Mouse (Mus musculus): Measurements from ENCODE around the gene Zbtb16. TPM values are rescaled to one million over a fixed set of nuclear protein-coding genes. Genes with fewer than 3 reads are reported as not detected.

Gene Zbtb16
- polyA plus RNA-seq, 1 experiment from 2014 or later, result 3.1 TPM

DNA sequence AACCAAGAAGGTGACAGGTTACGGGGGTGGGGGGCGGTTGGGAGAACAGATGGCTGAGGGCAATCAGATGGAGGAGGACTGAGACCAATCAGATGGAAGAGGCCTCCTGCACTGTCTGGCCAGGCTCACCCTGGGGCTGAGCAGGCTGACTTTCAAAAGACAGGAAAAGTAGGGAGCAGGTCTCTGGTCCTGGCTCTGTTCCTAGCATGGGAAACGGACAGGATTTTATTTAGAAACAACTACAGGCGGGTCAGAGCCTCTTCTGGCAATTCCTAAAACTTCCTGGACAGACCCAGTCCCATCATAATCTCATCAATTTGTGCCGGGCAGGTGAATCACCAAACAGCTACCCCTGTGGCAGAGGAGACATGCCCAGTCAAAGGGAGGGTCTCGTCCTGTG is 102.9 kb downstream of the Zbtb16 start:
- no peak for DNase-seq (ENCODE audit: low spot score)
- Histone ChIP-seq H3K4me1 (peaks cover 49% of the 10 kb centered on the region), H3K27me3 (ENCODE audit: insufficient read depth, poor library complexity, severe bottlenecking) (0 out of 2 replicates have a peak, but pooled peaks cover 4% of the 10 kb centered on the region), H3K4me3 (no peak overlapping the region), H3K9me3 (no peaks in the 10 kb centered on the region), H3K27ac (no peak overlapping the region), H3K36me3 (no peaks in the 10 kb centered on the region)
- WGBS, result 73% methylated on average over 6 of the region's 6 CpGs

DNA sequence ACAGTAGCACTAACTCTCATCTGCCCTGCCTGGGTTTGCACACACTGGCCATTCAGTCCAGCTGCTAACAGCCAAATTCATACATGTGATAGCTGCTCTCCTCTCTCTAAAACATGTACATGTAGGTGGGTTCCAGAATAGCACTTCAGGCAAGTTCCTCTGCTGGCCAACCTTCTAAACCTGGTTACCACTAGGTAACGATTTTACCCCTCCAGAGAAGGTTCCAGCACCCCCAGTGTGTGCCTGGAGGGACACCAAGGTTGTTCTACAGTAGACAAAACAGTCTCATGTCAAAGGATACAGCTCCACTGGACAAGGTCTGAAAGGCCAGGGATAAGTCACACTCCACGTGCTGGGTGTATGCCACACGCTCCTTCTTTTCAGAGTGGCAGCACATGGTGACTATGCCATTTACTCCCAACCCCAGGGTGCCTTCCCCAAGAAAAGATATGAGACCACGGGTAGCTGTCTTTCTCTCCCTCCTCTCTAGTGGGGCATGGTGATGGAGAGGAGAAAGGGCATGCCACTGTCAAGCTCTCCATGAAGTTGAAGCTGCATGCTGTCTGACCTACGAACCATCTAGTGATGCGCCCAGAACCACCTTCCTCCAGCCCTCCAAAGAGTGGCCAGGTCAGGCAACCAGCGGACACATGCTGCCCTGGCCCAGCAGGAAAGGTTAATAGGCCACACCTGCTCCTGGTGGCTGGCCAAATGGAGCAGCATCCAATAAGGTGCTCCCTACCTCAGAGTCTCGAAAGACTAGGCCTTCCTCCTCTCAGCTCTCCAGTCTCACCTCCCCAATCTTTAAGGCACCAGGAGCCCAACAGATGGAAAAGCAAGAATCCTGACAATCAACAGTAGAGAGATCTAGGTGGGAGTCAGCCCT is 104.1 kb downstream of the Zbtb16 start:
- no peaks in the 10 kb centered on the region for H3K9me3 ChIP-seq
- 80% methylated on average over 8 of the region's 8 CpGs for WGBS
- H3K4me1 ChIP-seq, result peaks cover 48% of the 10 kb centered on the region
- no peak for DNase-seq (ENCODE audit: low spot score)
- H3K36me3 ChIP-seq, result no peaks in the 10 kb centered on the region
- H3K27ac ChIP-seq, result no peak overlapping the region
- H3K27me3 ChIP-seq (ENCODE audit: insufficient read depth, poor library complexity, severe bottlenecking), result 0 out of 2 replicates have a peak, but pooled peaks cover 4% of the 10 kb centered on the region
- H3K4me3 ChIP-seq, result no peak overlapping the region

DNA sequence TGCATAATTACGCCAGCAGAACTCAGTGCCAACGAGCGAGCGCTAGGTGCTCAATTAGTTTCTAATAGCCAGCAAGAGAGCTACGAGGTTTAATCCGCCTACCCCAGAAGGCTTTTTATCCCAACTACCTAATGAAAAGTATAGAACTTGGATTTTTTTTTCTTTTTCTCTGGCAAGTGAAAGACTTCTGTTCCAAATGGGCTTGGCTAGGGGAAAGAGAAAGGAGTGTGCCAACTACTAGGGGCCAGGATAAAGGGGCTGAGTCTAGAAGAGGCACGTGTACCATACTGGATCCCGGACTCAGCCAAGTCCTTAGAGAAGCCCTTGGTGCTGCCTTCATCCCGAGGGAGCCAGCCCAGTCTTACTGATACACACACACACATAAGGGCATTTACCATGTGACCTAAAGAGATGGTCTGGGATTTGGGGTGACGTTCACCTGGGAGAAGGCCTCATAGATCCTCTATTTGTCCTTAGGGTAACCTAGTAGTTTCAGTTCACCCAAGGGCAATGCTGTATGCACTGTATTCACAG is 105.5 kb downstream of the Zbtb16 start:
- H3K4me3 ChIP-seq, result no peak overlapping the region
- no peaks in the 10 kb centered on the region for H3K9me3 ChIP-seq
- no peak for DNase-seq (ENCODE audit: low spot score)
- H3K36me3 ChIP-seq, result no peaks in the 10 kb centered on the region
- peak overlapping the region; percentile 75; the same call in 1 of the 2 replicates for H3K27ac ChIP-seq
- 0 out of 2 replicates have a peak, but pooled peaks cover 8% of the 10 kb centered on the region for H3K27me3 ChIP-seq (ENCODE audit: insufficient read depth, poor library complexity, severe bottlenecking)
- H3K4me1 ChIP-seq, result peaks cover 37% of the 10 kb centered on the region
- 86% methylated on average over 10 of the region's 10 CpGs for WGBS

DNA sequence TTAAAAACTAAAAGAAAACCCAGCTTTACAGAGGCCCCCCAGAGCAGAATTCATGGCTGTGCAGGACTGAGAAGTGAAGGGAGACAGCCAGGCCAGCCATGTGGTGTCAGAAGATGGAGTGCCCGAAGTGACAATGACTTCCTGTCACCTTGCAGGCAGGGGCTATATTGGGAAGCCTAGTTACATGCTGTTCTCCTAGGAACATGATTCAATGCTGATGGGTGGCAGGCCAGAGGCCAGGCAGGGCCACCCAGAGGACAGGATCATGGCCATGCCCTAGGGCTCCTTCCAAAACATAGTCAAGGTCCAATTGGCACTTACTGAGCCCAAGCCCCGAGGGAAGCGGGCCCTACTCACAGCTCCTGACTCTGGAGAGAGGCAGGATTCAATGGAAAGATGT is 106.6 kb downstream of the Zbtb16 start:
- WGBS, result 60% methylated on average over 3 of the region's 3 CpGs
- Histone ChIP-seq H3K27ac (peak overlapping the region; percentile 75), H3K36me3 (no peaks in the 10 kb centered on the region), H3K4me1 (peaks cover 30% of the 10 kb centered on the region), H3K9me3 (no peaks in the 10 kb centered on the region), H3K4me3 (no peak overlapping the region), H3K27me3 (ENCODE audit: insufficient read depth, poor library complexity, severe bottlenecking) (0 out of 2 replicates have a peak, but pooled peaks cover 8% of the 10 kb centered on the region)
- no peak for DNase-seq (ENCODE audit: low spot score)

DNA sequence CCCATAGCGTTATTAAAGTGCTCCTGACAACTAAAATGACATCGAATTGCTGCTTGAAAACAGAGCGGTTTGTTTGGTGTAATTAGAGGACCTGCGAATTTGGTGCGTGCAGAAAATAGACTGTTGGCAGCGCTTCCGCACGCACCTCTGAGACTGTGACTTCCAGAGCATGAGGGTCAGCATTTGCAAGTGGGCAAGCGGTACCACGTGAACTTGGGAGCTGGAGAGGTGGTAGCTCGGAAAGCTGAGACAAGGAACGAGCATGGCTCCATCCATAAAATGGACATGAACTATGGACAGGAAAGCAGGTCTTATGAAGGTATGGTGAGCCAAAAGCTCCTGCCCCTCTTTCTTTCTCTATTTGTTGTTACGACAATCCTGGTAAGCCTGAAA is 107.3 kb downstream of the Zbtb16 start:
- H3K9me3 ChIP-seq, result no peaks in the 10 kb centered on the region
- 0 out of 2 replicates have a peak, but pooled peaks cover 8% of the 10 kb centered on the region for H3K27me3 ChIP-seq (ENCODE audit: insufficient read depth, poor library complexity, severe bottlenecking)
- DNase-seq (ENCODE audit: low spot score), result no peak
- peak overlapping the region; percentile 75 for H3K27ac ChIP-seq
- H3K36me3 ChIP-seq, result no peaks in the 10 kb centered on the region
- WGBS, result 67% methylated on average over 13 of the region's 13 CpGs
- H3K4me1 ChIP-seq, result peaks cover 37% of the 10 kb centered on the region
- H3K4me3 ChIP-seq, result no peak overlapping the region

DNA sequence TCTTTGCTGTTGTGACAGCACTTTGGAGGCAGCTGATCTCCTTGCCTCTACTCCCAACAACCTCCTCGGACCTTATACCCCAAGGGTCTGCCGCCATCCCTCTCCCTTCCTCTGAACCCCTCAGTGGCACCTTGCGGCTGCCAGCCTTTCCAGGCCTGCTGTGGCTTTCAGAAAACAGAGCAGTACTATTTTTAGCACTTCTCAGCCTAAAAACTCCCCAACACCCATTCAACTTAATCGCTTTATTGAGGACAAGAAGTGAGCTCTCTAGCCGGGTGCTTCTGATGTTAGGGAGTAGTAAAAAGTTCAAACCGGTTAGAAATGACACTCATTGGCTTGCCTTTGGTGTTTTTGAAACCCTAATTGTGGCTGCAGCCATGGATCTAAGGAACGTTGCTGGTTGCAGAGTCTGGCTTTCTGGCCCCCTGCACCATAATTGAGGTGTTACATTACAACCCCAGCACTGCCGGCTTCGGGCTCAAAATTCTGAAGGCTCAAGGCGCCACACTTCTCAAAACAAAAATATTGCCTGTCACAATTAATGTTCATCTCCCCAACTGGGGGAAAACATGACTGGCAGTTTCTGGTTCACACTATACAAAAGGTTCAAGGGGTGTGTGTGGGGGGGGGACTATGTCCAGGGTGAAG is 107.8 kb downstream of the Zbtb16 start:
- WGBS, result 32% methylated on average over 10 of the region's 10 CpGs
- Histone ChIP-seq H3K4me1 (peaks cover 41% of the 10 kb centered on the region), H3K9me3 (no peaks in the 10 kb centered on the region), H3K27ac (peak overlapping the region; percentile 75), H3K36me3 (no peaks in the 10 kb centered on the region), H3K4me3 (no peak overlapping the region), H3K27me3 (ENCODE audit: insufficient read depth, poor library complexity, severe bottlenecking) (0 out of 2 replicates have a peak, but pooled peaks cover 8% of the 10 kb centered on the region)
- no peak for DNase-seq (ENCODE audit: low spot score)

DNA sequence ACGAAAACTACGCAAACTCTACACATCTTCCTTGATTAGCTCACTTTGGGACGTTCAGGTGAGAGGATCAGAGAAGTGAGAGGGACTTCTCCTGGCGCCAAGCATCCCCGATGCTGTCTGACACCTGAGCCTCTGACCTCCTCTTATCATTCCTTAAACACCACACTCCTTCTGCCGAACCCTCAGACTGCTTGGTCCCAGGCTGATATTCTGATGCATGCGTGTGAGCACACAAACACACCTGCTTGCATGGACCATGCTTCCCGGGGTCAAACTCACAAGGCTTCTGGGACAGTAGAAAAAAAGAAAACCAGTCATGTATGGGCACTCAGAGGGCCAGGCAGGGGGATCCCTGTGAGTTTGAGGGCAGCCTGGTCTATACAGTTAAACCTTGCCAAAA is 109.7 kb downstream of the Zbtb16 start:
- 71% methylated on average over 8 of the region's 8 CpGs for WGBS
- Histone ChIP-seq H3K4me1 (peaks cover 52% of the 10 kb centered on the region), H3K27ac (no peak overlapping the region), H3K9me3 (no peaks in the 10 kb centered on the region), H3K36me3 (no peaks in the 10 kb centered on the region), H3K4me3 (no peak overlapping the region), H3K27me3 (ENCODE audit: insufficient read depth, poor library complexity, severe bottlenecking) (0 out of 2 replicates have a peak, but pooled peaks cover 4% of the 10 kb centered on the region)
- DNase-seq (ENCODE audit: low spot score), result no peak

DNA sequence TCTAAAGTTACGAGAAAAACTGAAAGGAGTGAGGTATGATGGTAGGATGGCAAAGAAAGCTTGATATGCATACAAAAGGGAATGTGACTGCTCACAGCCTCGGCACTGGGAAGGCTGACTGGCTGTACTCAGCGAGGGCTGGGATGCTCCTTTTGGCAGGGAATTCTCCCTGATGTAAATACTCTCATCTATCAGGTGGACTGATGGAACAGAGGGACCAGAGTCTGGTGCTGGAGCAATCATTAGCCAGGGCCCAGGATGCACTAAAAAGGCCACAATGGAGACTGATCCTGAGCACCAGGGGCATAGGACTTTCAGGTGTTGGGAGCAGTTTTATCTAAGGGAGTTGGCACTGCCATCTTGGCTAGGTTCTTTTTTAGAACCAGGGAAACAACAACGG is 110.1 kb downstream of the Zbtb16 start:
- Histone ChIP-seq H3K27ac (no peak overlapping the region), H3K4me3 (no peak overlapping the region), H3K4me1 (peaks cover 52% of the 10 kb centered on the region), H3K36me3 (no peaks in the 10 kb centered on the region), H3K27me3 (ENCODE audit: insufficient read depth, poor library complexity, severe bottlenecking) (0 out of 2 replicates have a peak, but pooled peaks cover 4% of the 10 kb centered on the region), H3K9me3 (no peaks in the 10 kb centered on the region)
- WGBS, result 72% methylated on average over 4 of the region's 4 CpGs
- no peak for DNase-seq (ENCODE audit: low spot score)

DNA sequence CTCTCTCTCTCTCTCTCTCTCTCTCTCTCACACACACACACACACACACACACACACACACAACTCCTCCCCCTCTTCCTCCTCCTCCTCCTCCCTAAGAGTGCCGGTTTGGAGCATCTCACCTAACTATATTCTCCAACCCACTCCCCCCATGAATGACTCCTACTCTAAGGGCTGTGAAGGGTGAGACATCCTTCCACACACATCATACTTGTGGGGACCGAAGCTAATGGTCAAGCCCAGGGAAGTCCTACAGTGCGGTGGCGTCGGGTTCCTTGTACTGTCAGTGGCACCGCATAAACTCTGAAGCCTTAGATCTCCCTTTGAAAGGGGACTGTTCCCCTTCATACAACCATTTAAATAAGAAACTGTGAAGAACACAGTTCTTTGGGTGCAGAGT is 110.9 kb downstream of the Zbtb16 start:
- Histone ChIP-seq H3K27ac (no peak overlapping the region), H3K9me3 (no peaks in the 10 kb centered on the region), H3K36me3 (no peaks in the 10 kb centered on the region), H3K4me1 (peaks cover 52% of the 10 kb centered on the region), H3K4me3 (no peak overlapping the region), H3K27me3 (ENCODE audit: insufficient read depth, poor library complexity, severe bottlenecking) (0 out of 2 replicates have a peak, but pooled peaks cover 4% of the 10 kb centered on the region)
- no peak for DNase-seq (ENCODE audit: low spot score)
- 83% methylated on average over 6 of the region's 6 CpGs for WGBS

DNA sequence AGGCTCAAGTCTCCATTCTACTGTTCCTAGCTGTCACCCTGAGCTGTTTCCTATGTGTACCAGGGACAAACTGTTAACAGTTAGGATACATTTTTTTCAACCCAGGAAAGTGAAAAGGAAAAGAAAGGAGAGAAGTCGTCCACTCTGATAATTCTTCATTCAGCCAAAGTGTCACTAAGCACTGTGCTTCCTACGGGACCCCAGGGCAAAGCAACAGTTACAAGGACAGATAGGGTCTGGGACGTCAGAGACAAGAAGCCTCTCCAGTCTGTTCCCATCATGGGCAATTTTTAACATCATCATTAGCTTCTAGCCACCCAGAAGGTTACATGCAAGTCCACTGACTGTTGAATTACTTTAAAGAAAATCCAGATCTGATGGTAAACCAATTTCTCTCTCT is 111.3 kb downstream of the Zbtb16 start:
- H3K4me3 ChIP-seq, result no peak overlapping the region
- no peak overlapping the region for H3K27ac ChIP-seq
- no peak for DNase-seq (ENCODE audit: low spot score)
- H3K4me1 ChIP-seq, result peaks cover 47% of the 10 kb centered on the region
- WGBS, result 49% methylated on average over 3 of the region's 3 CpGs
- H3K27me3 ChIP-seq (ENCODE audit: insufficient read depth, poor library complexity, severe bottlenecking), result 0 out of 2 replicates have a peak, but pooled peaks cover 4% of the 10 kb centered on the region
- no peaks in the 10 kb centered on the region for H3K9me3 ChIP-seq
- no peaks in the 10 kb centered on the region for H3K36me3 ChIP-seq

DNA sequence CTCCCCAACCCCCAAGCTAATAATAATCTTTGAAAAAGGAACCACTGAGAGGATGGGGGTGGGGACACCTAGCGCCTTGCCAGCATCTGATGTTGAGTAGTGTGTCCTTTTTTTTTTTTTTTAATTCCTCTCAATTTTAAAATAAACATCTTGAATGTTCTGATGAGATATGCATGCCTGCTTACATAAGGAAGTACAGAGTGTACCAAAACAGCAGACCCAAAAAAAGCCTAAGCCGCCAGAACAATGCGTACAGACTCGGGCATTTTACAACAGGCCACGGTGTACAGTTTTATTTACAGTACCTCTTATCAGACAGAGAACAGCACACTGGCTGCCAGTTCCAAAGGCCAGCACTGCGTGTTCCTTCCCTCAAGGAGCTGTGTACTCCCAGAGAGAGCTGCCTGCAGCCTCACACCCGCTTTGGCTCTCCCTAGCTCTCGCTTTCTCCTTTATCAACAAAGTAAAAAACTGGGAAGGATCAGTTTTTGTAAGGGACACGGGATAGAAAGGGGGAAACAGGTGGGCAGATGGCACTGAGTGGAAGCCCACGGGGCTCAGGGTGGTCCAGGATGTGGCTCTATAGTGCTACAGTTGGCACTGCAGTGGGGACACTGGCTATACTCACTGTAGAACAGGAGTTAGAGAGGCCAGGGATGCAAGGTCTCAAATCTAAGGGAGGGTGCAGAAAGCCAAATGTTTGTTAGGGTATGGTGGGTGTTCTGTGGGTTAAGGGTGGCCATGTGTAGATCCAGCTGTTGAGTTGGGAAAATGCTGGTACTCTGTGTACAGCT is 112.3 kb downstream of the Zbtb16 start:
- Histone ChIP-seq H3K9me3 (no peaks in the 10 kb centered on the region), H3K27ac (peak overlapping the region; percentile 83)

DNA sequence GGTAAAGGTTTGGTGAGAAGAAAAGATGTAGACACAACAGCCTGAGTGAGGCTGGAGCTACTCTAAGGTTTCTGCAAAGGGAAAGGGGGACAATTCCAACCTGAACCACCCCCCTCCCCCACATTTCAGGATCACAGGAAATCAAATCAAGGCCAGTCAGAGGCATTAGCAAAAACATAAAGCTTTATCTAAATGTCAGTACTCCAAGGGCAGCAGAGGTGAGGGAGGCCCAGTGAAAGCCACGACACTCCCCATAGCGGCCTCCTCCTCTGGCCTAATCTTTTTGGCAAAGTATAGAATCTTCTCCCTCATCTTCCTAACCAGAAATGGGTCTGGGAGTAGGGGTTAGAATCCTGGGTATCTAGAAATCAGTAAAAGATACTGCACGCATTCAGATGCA is 113.0 kb downstream of the Zbtb16 start:
- Histone ChIP-seq H3K9me3 (no peaks in the 10 kb centered on the region), H3K27ac (peak overlapping the region; percentile 83; the same call in 1 of the 2 replicates), H3K4me1 (peaks cover 30% of the 10 kb centered on the region), H3K36me3 (no peaks in the 10 kb centered on the region), H3K4me3 (no peak overlapping the region), H3K27me3 (ENCODE audit: insufficient read depth, poor library complexity, severe bottlenecking) (0 out of 2 replicates have a peak, but pooled peaks cover 4% of the 10 kb centered on the region)
- 31% methylated on average over 3 of the region's 3 CpGs for WGBS
- DNase-seq (ENCODE audit: low spot score), result no peak

More for the DNA sequence above, 112.3 kb downstream of the Zbtb16 start:
- H3K4me1 ChIP-seq, result peaks cover 37% of the 10 kb centered on the region
- 0 out of 2 replicates have a peak, but pooled peaks cover 4% of the 10 kb centered on the region for H3K27me3 ChIP-seq (ENCODE audit: insufficient read depth, poor library complexity, severe bottlenecking)
- no peaks in the 10 kb centered on the region for H3K36me3 ChIP-seq
- 32% methylated on average over 10 of the region's 10 CpGs for WGBS
- DNase-seq (ENCODE audit: low spot score), result no peak
- no peak overlapping the region for H3K4me3 ChIP-seq

Measured in heart, embryonic 10.5 days (tissue).